Mouse (Mus musculus) common myeloid progenitor, adult 5-6 weeks (primary cell): ENCODE results near the gene Mmd2. TPM values are rescaled to one million over a fixed set of nuclear protein-coding genes. Genes with fewer than 3 reads are reported as not detected.

Source experiments
- ATAC-seq: replicated peaks from 2 replicates; pipeline ENCODE4 v1.8.0; 2016; ENCODE audit warnings: low read depth, mild to moderate bottlenecking, moderate TSS enrichment, inconsistent platforms; ENCODE audit not compliant: poor library complexity, severe bottlenecking
- total RNA-seq: library from RNA; stranded (forward); fragments of 200-1000, 187-1606 nt; gene quantifications from 2 replicates; pipeline ENCODE4 v1.2.3, GENCODE M21; 2017

Mmd2 gene
- total RNA-seq, 1 experiment from 2014 or later = not detected

DNA sequence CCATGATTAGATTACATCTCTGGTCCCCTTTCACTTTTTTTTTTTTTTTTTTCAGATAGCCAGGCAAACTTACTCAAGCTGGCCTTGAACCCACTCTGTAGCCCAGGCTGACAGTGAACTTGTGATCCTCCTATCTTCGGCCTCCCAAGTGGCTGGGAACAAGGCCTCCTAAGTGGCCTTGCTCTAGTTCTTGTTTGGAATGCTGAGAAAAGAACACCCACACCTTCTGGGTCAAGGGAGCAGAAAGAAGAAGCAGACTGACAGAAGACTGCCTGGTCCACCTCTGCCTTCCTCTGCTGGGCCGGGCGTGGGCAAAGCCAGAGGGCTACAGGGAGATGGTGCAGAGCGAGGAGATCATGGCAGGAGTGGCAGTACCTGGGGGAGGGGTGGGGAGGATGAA, 1.8 kb upstream of the Mmd2 start:
- no peak for ATAC-seq

DNA sequence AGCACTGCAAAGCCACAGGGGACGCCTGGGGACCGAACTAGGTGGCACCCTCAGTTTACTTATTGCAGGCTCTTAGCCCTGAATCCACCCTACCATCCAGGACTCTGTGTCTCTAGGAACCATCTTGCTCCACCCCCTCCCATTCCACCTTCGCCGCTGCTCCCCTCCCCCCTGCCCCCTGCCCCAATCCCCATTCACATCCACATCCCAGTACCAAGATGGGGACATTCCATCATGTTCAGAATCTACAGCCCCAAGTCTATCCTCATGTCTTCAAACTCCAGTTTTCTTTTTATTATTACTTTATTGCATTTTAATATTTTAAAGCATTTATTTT, 357 bp upstream of the Mmd2 start:
- no peak for ATAC-seq

DNA sequence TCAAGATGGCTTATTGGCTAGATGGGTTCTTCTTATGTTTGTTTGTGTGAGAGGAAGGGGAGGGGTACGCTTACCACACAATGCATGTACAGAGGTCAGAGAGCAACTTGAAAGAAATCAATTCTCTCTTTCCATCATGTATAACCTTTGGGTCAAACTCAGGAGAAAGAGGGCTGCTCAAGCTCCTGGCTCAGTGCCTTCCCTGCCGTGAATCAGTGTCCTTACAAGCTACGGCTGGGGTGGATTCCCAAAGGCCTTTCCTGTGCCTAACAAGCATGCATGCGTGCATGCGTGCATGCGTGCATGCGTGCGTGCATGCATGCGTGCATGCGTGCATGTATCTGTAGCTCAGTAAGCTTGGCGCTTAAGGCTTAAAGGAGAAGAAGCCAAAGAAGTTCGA, 3.3 kb downstream of the Mmd2 start:
- no peak for ATAC-seq

DNA sequence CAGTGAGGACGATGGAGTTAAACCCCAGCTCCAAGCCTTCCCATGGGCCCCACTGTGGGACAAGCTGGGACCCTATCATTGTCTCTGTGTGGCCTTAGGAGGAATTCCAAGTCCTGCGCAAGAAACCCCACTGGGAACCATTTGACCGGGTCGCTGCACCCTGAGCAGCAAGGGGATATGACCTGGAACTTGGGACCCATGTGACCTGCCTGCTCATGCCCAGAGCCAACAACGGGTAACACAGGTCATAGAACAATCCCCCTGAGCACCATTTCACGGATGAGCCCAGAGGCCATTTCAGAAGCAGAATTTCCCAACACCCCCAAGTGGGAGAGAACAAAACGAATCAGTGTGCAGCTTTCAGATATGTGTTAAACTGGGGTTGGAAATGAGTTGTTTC, 4.2 kb downstream of the Mmd2 start:
- no peak for ATAC-seq

- ATAC-seq = no peak
Measured at GRCm38 (mm10) chr5:142597648-142598390, 10.8 kb downstream of the Mmd2 start.

DNA sequence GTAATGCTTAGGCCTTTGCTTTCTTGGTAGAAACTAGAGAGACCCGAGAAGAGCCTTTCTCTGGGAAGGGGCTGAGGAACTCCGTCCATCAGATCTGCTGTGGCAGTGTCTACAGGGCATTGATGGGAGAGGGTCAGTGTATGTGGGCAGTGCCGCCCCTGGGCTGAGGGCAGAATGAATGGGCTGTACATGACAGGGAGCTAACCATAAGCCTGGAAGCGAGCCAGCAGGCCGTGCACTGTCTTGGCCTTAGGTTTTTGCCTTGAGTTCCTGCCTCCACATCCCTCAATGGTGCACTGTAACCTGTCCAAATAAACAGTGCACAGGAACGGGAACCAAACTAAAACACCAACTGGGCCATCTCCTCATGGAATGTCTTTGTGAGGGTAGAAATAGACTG, 11.9 kb downstream of the Mmd2 start:
- no peak for ATAC-seq

GRCm38 (mm10) chr5:142595698-142596097, 12.9 kb downstream of the Mmd2 start:
- ATAC-seq = no peak

DNA sequence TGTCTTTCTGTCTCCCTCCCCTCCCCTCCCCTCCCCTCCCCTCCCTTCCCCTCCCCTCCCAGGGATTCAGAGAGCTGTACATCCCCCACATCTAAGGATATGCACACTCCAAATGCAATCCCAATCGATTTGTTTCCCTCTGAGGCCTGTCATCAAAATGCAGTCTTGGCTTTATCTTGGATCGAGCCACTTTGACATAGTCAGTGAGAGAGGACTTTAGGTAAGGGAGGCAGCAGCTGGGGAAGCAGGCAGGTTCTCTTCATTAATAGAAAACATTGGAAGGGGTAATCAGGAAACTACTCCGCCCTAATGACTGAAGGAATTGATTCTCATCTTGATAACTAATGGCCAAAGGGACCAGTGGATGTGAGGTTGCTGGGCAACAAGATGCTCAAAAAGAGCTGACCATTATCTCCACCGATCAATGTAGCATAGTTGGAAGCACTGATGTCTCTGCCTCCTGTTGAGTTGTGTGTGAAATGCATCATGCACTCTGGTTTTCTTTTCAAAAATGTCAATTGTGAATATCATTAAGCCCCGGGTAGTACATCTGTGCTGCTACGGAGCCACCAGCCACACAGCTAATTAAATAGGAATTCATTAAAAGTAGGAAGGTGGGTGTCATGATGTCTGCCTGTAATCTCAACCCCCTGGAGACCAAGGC, 17.5 kb downstream of the Mmd2 start:
- no peak for ATAC-seq

- ATAC-seq = no peak
Measured at GRCm38 (mm10) chr5:142583616-142584126, 24.9 kb downstream of the Mmd2 start.

GRCm38 (mm10) chr5:142581517-142581916, 27.1 kb downstream of the Mmd2 start:
- peak; percentile 78; the same call in 1 of the 2 replicates for ATAC-seq

DNA sequence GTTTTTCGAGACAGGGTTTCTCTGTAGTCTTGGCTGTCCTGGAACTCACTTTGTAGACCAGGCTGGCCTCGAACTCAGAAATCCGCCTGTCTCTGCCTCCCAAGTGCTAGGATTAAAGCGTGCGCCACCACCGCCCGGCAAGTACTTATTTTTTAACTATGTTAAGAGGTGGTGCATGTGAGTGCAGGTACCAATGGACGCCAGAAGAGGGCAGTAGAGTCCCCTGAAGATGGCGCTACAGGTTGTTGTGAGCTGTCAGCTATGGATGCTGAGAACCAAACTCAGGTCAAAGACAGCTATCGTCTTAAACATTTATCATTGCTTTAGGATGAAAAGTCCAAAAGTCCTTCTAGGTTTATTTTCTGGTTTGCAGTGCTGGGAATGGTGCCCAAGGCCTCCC, 30.4 kb downstream of the Mmd2 start:
- no peak for ATAC-seq

- no peak for ATAC-seq
Measured at GRCm38 (mm10) chr5:142576832-142577231, 31.8 kb downstream of the Mmd2 start.

DNA sequence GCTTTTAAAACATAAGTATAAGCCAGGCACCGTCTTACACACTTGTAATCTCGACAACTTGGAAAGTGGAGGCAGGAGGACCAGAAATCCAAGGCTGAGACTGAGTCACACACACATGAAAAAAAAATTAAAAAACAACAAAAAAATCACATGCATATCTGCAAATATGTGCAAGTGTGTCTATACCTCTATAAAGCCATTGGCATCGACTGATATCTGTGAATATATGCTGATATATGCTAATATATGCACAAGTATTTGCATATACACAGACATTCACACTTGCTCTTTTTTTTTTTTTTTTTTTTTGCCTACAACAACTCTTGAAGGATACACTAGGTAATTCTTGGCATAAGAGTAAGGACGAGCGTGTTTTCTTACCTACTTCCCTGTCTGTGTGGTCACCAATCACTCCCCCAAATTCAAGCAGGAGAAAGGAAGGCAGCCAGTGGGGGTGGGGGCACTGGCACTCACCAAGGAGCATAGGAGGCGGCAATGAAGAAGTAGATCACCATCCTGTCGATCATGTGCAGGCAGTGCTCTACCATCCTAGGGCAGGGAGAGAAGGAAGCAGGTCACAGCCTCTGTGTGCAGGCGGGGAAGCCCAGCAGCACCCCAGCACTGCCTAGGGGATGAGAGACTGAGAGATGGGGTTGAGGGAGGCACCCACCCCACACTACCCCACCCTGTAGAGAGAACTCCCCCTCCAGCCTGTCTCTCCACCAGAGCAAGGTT, 34.1 kb downstream of the Mmd2 start:
- no peak for ATAC-seq

GRCm38 (mm10) chr5:142564606-142565005, 44.0 kb downstream of the Mmd2 start:
- no peak for ATAC-seq

- ATAC-seq = no peak
Measured at GRCm38 (mm10) chr5:142560261-142560660, 48.3 kb downstream of the Mmd2 start.

DNA sequence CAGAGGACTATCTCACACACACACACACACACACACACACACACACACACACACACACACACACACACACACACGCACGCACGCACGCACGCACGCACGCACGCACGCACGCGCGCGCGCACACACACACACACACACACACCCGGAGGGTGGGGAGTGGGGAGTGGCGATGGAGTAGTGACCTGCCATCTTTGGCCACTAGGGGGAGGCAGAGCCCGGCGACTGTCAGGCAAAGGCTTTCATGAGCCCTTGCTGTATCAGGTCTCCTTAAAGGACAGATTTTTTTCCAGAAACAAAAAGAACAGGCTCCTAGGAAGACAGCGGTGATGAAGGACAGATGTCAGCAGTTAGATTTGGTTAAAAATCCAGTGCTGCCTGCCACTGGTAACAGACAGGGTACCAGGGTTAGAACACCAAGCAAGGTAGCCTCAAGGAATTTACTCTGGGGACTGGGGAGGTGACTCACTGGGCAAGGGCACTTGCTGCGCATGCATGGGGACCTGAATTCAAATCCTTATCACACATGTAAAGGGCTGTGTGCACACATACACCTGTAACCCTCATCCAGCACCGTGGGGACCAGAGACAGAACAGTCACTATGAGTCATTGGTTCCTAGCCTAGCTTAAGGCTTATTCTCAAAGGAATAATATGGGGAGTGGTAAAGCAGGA, 51.1 kb downstream of the Mmd2 start:
- ATAC-seq = peak; percentile 63

- no peak for ATAC-seq
Measured at GRCm38 (mm10) chr5:142556721-142557120, 51.9 kb downstream of the Mmd2 start.

- ATAC-seq = no peak
Measured at GRCm38 (mm10) chr5:142555866-142556265, 52.7 kb downstream of the Mmd2 start.

DNA sequence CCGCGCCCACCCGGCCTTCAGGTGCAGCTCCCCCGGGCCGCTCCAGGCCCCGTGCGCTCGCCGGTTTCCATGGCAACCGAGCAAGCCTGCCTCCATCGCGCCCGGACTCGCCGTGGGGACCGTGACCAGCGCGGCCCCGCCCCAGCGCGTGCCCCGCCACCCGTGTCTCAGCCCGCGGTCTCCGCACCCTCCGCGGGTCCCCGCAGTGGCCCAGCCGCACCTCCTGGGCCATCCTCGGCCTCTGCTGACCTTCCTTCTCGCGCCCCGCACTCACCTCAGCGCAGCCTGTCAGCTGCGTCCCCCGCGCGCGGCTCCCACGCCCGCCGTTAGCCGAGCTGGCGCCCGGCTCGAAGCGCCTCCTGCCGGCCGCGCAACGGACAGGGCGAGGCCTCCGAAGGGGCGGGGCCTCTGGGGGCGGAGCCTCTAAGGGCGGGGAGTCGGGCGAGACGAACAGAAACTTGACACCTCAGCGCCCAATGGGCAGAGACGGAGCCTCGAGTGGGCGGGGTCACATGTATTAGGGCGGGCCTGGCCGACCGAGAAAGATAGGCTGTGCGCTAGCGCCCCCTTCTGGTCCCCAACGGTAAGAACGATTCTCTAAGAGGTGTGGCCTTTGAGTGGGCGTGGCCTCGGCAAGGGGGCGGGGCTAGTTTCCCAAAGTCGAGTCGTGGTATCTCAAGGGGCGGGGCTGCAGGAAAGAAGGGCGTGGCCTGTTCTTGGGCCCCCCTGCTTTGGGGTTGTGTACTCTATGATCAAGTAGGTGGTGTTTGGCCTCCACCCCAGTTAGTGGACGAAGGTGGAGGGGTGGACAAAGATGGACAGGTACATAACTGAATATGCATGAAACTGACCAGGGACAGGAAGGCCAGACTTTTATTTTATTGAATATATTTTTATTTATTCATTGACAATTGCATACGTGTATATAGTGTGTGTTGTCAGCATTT, 57.6 kb downstream of the Mmd2 start, which contains the start of gene Radil:
Radil (minus strand) TSS at position 393 of the 947 bp plus-strand sequence.
- peak; percentile 95 for ATAC-seq
